Mouse (Mus musculus) embryonic facial prominence, embryonic 10.5 days (tissue): ENCODE measurements at regions not wholly inside any gene's neighbourhood (a gene's known extent, or its start where the extent isn't known, plus 50 kb on each side); places are given as distances from the start of the nearest gene placed in this dataset.

Source experiments
- DNase-seq: peaks from one replicate; pipeline ENCODE4 v3.0.0-alpha.2; 2017; ENCODE audit warnings: low spot score
- H3K27ac ChIP-seq: fragments of 300-500 bp; sonication (generic); replicated peaks from 2 replicates; pipeline ENCODE4 v1.5.1; 2016; ENCODE audit warnings: mild to moderate bottlenecking
- H3K27me3 ChIP-seq: fragments of 300-500 bp; sonication (generic); replicated peaks from 2 replicates; pipeline ENCODE4 v1.6.1; 2016; ENCODE audit warnings: low read depth, mild to moderate bottlenecking; ENCODE audit not compliant: poor library complexity, severe bottlenecking
- H3K36me3 ChIP-seq: fragments of 300-500 bp; sonication (generic); replicated peaks from 2 replicates; pipeline ENCODE4 v1.6.1; 2016; ENCODE audit warnings: mild to moderate bottlenecking, moderate library complexity
- H3K4me1 ChIP-seq: fragments of 300-500 bp; sonication (generic); 2 replicates; pipeline ENCODE4 v1.6.1; 2016
- H3K4me3 ChIP-seq: fragments of 300-500 bp; sonication (generic); 2 replicates; pipeline ENCODE4 v1.5.1; 2016; ENCODE audit warnings: mild to moderate bottlenecking, moderate library complexity
- H3K9me3 ChIP-seq: fragments of 300-500 bp; sonication (generic); 2 replicates; pipeline ENCODE4 v1.6.1; 2016; ENCODE audit warnings: mild to moderate bottlenecking
- WGBS: fragments of 180-500 bp; shearing (Covaris S2); methylation state at CpG from one replicate; pipeline ENCODE4 v1.1.7; 2016; 5-methylcytosine and 5-hydroxymethylcytosine counted together

- WGBS = 86% methylated on average over 8 of the region's 8 CpGs
- Histone ChIP-seq H3K27ac (no peak overlapping the region), H3K36me3 (no peaks in the 10 kb centered on the region), H3K4me1 (peaks cover 4% of the 10 kb centered on the region; the same call in 1 of the 2 replicates), H3K4me3 (no peak overlapping the region), H3K9me3 (no peaks in the 10 kb centered on the region), H3K27me3 (no peaks in the 10 kb centered on the region)
- DNase-seq = no peak
These were observed 383.4 kb downstream of the Cdk5rap2 start for GRCm38 (mm10) chr4:70026848-70027247.

DNA sequence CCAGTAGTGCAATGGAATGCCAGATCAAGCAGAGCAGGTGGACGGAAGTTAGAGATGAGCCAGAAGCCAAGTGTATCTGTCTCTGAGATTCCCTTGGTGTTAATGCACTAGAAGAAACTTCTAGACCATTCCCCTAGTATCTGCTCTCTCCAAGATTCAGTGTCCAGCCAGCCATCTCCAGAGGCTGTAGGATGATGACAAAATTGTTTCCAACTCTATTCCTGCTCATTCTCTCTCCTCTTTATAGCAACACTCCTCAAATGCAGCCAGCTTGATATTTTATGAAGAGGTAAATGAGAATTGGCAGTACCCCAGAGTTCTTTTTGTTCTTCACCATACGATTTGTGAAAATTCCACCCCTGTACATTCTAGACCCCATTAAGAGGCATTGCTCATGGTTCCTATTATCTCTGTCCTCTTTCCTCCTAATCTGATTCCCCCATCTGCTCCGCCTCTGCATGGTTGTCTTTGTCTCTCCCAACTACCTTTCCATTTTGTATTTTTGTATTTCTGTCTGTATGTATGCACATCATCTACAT is 385.3 kb downstream of the Cdk5rap2 start:
- no peak overlapping the region for H3K27ac ChIP-seq
- WGBS = 91% methylated on average over 3 of the region's 3 CpGs
- no peaks in the 10 kb centered on the region for H3K27me3 ChIP-seq
- no peak for DNase-seq
- H3K9me3 ChIP-seq = no peaks in the 10 kb centered on the region
- no peak overlapping the region for H3K4me3 ChIP-seq
- H3K36me3 ChIP-seq = no peaks in the 10 kb centered on the region
- H3K4me1 ChIP-seq = peaks cover 4% of the 10 kb centered on the region; the same call in 1 of the 2 replicates

GRCm38 (mm10) chr4:70020905-70021470 is 389.3 kb downstream of the Cdk5rap2 start:
- no peaks in the 10 kb centered on the region for H3K36me3 ChIP-seq
- H3K4me3 ChIP-seq = no peak overlapping the region
- DNase-seq = no peak
- peaks cover 4% of the 10 kb centered on the region; the same call in 1 of the 2 replicates for H3K4me1 ChIP-seq
- no peak overlapping the region for H3K27ac ChIP-seq
- H3K27me3 ChIP-seq = no peaks in the 10 kb centered on the region
- WGBS = 67% methylated on average over 6 of the region's 6 CpGs
- no peaks in the 10 kb centered on the region for H3K9me3 ChIP-seq

GRCm38 (mm10) chr4:70012220-70012580 is 398.0 kb downstream of the Cdk5rap2 start:
- 68% methylated on average over 6 of the region's 6 CpGs for WGBS
- Histone ChIP-seq H3K36me3 (no peaks in the 10 kb centered on the region), H3K9me3 (no peaks in the 10 kb centered on the region), H3K27ac (no peak overlapping the region), H3K4me3 (no peak overlapping the region), H3K27me3 (no peaks in the 10 kb centered on the region), H3K4me1 (peaks cover 8% of the 10 kb centered on the region)
- DNase-seq = no peak

GRCm38 (mm10) chr4:70011491-70012219 is 398.6 kb downstream of the Cdk5rap2 start:
- no peak for DNase-seq
- Histone ChIP-seq H3K36me3 (no peaks in the 10 kb centered on the region), H3K4me3 (no peak overlapping the region), H3K4me1 (peaks cover 8% of the 10 kb centered on the region), H3K9me3 (no peaks in the 10 kb centered on the region), H3K27me3 (no peaks in the 10 kb centered on the region), H3K27ac (no peak overlapping the region)
- 88% methylated on average over 4 of the region's 4 CpGs for WGBS

- no peak for DNase-seq
- Histone ChIP-seq H3K9me3 (no peaks in the 10 kb centered on the region), H3K27me3 (no peaks in the 10 kb centered on the region), H3K4me1 (peaks cover 8% of the 10 kb centered on the region), H3K4me3 (no peak overlapping the region), H3K27ac (no peak overlapping the region), H3K36me3 (no peaks in the 10 kb centered on the region)
- 82% methylated on average over 1 of the region's 1 CpGs for WGBS
These were observed 399.8 kb downstream of the Cdk5rap2 start for GRCm38 (mm10) chr4:70010466-70010865.

GRCm38 (mm10) chr4:70004966-70005365 is 405.3 kb downstream of the Cdk5rap2 start:
- Histone ChIP-seq H3K36me3 (no peaks in the 10 kb centered on the region), H3K4me3 (no peak overlapping the region), H3K9me3 (no peaks in the 10 kb centered on the region), H3K27ac (no peak overlapping the region), H3K4me1 (no peaks in the 10 kb centered on the region), H3K27me3 (no peaks in the 10 kb centered on the region)
- DNase-seq = no peak

DNA sequence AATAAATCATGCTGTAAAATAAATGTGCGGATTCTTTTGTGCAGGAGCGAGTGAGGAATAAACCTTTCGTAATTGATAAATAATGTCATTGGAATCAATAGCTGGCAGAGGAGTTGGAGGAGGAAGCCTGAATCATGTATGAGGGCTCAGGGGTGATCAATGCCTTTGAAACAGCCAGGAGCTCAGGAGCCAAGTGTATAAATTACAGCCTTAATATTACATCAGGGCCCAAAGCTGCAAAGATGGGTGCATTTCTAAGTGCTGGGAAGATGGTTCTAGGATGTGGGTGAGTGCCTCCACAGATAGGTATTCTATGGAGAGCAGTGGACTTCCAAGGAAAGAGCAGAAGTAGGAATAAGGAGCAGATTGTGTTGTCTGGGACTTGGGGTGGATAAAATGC is 417.0 kb downstream of the Cdk5rap2 start:
- Histone ChIP-seq H3K4me3 (no peak overlapping the region), H3K9me3 (no peaks in the 10 kb centered on the region), H3K4me1 (no peaks in the 10 kb centered on the region), H3K27me3 (no peaks in the 10 kb centered on the region), H3K27ac (no peak overlapping the region), H3K36me3 (no peaks in the 10 kb centered on the region)
- WGBS = 95% methylated on average over 3 of the region's 3 CpGs
- DNase-seq = no peak

DNA sequence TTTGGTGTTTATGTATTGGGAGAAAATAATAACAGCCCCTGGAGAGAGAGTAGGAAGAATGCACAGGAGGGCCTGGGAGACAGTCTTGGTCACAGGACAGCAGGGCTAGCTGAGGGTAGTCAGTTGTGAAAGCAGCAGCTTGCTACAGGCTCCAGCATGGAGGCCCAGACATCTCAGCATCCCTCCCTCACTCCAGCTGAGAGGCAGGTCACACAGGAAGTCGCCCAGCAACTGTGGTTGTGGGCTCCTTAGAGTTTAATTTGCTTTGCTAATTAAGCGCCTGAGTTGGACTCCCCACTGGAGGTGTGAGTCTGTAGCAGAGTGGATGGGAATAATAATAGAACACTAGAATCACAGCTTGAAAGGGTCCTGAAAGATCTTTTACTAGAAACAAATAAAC is 436.0 kb downstream of the Cdk5rap2 start:
- H3K4me1 ChIP-seq = peaks cover 9% of the 10 kb centered on the region
- WGBS = 27% methylated on average over 2 of the region's 2 CpGs
- H3K27ac ChIP-seq = no peak overlapping the region
- no peaks in the 10 kb centered on the region for H3K27me3 ChIP-seq
- no peak overlapping the region for H3K4me3 ChIP-seq
- H3K9me3 ChIP-seq = peaks cover 3% of the 10 kb centered on the region; the same call in 1 of the 2 replicates
- DNase-seq = peak; percentile 9
- no peaks in the 10 kb centered on the region for H3K36me3 ChIP-seq

- no peak overlapping the region for H3K4me3 ChIP-seq
- WGBS = 41% methylated on average over 6 of the region's 6 CpGs
- peaks cover 3% of the 10 kb centered on the region; the same call in 1 of the 2 replicates for H3K9me3 ChIP-seq
- H3K36me3 ChIP-seq = no peaks in the 10 kb centered on the region
- H3K27me3 ChIP-seq = no peaks in the 10 kb centered on the region
- no peak for DNase-seq
- peaks cover 9% of the 10 kb centered on the region for H3K4me1 ChIP-seq
- H3K27ac ChIP-seq = no peak overlapping the region
These were observed 436.7 kb downstream of the Cdk5rap2 start for GRCm38 (mm10) chr4:69973566-69973965.

DNA sequence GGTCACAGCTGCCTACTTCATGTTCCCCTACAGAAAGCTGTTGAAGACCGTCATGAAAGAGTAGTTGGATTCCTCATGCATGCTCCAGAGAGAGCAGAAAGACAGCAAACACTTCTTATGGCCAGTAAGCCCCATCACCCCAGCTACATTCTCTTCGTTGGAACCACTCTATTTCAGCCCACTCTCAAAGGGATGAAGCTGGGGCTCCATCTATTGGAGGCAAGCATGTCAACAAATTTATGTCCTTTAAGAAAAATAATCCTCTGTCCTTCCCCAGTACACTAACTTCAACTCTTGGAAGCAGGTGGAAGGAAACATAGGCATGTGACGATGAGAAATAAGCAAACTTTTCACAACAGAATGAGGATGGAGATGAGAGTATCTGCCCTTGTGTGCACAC is 438.5 kb downstream of the Cdk5rap2 start:
- Histone ChIP-seq H3K36me3 (no peaks in the 10 kb centered on the region), H3K9me3 (peaks cover 3% of the 10 kb centered on the region; the same call in 1 of the 2 replicates), H3K4me1 (peaks cover 9% of the 10 kb centered on the region), H3K27ac (no peak overlapping the region), H3K27me3 (no peaks in the 10 kb centered on the region), H3K4me3 (no peak overlapping the region)
- DNase-seq = no peak
- 87% methylated on average over 3 of the region's 3 CpGs for WGBS

DNA sequence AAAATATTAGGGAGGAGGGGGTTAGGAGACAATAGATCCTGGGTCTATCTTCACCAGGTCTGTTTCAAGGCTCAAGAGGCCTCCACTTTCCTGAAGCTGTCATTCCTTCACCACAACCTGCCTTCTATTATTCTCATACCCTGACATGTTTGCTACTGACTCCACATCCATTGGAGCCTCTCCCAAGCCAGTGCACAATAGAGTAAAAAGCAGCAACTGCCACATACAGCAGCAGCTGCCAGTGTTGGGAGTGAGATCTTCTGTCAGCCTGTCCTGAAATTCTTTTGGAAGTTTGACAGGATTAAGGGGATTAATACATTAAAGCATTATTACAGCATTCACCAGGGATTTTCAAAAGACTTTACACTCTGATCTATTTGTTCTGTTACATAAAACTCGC is 441.8 kb downstream of the Cdk5rap2 start:
- Histone ChIP-seq H3K27me3 (no peaks in the 10 kb centered on the region), H3K9me3 (no peaks in the 10 kb centered on the region), H3K4me1 (peaks cover 2% of the 10 kb centered on the region), H3K27ac (no peak overlapping the region), H3K36me3 (no peaks in the 10 kb centered on the region), H3K4me3 (no peak overlapping the region)
- DNase-seq = no peak
- 89% methylated on average over 1 of the region's 1 CpGs for WGBS
